Mouse (Mus musculus) intestine, embryonic 14.5 days (tissue): Measurements from ENCODE around the gene Tnmd. TPM values are rescaled to one million over a fixed set of nuclear protein-coding genes. Genes with fewer than 3 reads are reported as not detected.
A peak's percentile ranks its signal among the peaks of the same experiment; 100 is the strongest.

ENCODE experiments used
- ATAC-seq: fragments of 200-750 bp; cut with Nextera tagmentation; replicated peaks from 2 replicates; pipeline ENCODE4 v1.8.0; 2017; ENCODE audit warnings: low read depth, moderate number of reproducible peaks, moderate TSS enrichment, moderate library complexity; ENCODE audit not compliant: low FRiP score, low TSS enrichment
- DNase-seq: peaks from one replicate; pipeline ENCODE4 v3.0.0-alpha.2; 2018; ENCODE audit warnings: low spot score
- H3K27ac ChIP-seq: fragments of 300-500 bp; sonication (generic); 2 replicates; pipeline ENCODE4 v1.5.1; 2014; ENCODE audit warnings: low read depth, mild to moderate bottlenecking, control low read depth
- H3K27me3 ChIP-seq: fragments of 300-500 bp; sonication (generic); replicated peaks from 2 replicates; pipeline ENCODE4 v1.6.1; 2014; ENCODE audit warnings: low read length, control low read depth; ENCODE audit not compliant: control insufficient read depth, insufficient read depth
- H3K36me3 ChIP-seq: fragments of 300-500 bp; sonication (generic); 2 replicates; pipeline ENCODE4 v1.6.1; 2014; ENCODE audit warnings: low read length, control low read depth; ENCODE audit not compliant: control insufficient read depth, insufficient read depth
- H3K4me1 ChIP-seq: fragments of 300-500 bp; sonication (generic); replicated peaks from 2 replicates; pipeline ENCODE4 v1.6.1; 2014; ENCODE audit warnings: low read length, control low read depth, mixed read lengths; ENCODE audit not compliant: control insufficient read depth, insufficient read depth
- H3K4me2 ChIP-seq: fragments of 300-500 bp; sonication (generic); 2 replicates; pipeline ENCODE4 v1.6.1; 2014; ENCODE audit warnings: low read length
- H3K4me3 ChIP-seq: fragments of 300-500 bp; sonication (generic); 2 replicates; pipeline ENCODE4 v1.5.1; 2014; ENCODE audit warnings: low read depth, low read length, control low read depth, mixed read lengths
- H3K9ac ChIP-seq: fragments of 300-500 bp; sonication (generic); 2 replicates; pipeline ENCODE4 v1.6.1; 2014; ENCODE audit warnings: mild to moderate bottlenecking, low read length
- H3K9me3 ChIP-seq: fragments of 300-500 bp; sonication (generic); 2 replicates; pipeline ENCODE4 v1.6.1; 2016; ENCODE audit warnings: low read length, control low read depth; ENCODE audit not compliant: control insufficient read depth
- WGBS: fragments of 180-500 bp; shearing (Covaris S2); extraction: QIAGEN DNeasy Blood & Tissue Kit; methylation state at CpG from one replicate; pipeline ENCODE4 v1.1.7; 2014; 5-methylcytosine and 5-hydroxymethylcytosine counted together
- polyA plus RNA-seq: library from polyadenylated mRNA; unstranded; fragments of >200 nt; fragmentation: Nextera tagmentation; extraction: Ambion mirVana; gene quantifications from 2 replicates; pipeline ENCODE4 v1.2.1, GENCODE M21; 2014

Gene Tnmd
- polyA plus RNA-seq, 1 experiment from 2014 or later = 2.5 TPM

DNA sequence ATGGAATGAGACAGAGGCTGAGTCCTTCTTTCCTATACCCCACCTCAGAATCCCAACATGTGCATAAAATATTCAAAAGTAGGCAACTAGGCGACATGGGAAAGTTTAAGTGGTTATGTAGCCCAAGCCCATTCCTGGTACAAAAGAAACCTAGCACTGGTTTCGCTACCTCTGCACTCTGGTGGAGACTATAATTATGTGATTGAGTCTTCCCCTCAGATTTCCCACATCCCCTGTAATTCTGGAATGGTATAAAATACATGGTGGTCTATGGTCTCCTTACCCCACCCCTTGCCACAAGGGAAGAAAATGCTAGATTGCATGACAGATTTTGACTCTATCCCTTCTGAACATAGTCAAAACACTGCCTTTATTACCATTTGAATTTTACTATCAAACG lies 62.2 kb downstream of the Tnmd start:
- Histone ChIP-seq H3K9ac (no peak overlapping the region), H3K4me3 (no peak overlapping the region), H3K36me3 (no peaks in the 10 kb centered on the region), H3K27me3 (no peaks in the 10 kb centered on the region), H3K4me2 (no peak overlapping the region), H3K27ac (no peak overlapping the region; the same call in 1 of the 2 replicates), H3K9me3 (no peaks in the 10 kb centered on the region), H3K4me1 (no peaks in the 10 kb centered on the region)
- WGBS = 76% methylated on average over 3 of the region's 3 CpGs
- no peak for DNase-seq
- ATAC-seq = no peak

DNA sequence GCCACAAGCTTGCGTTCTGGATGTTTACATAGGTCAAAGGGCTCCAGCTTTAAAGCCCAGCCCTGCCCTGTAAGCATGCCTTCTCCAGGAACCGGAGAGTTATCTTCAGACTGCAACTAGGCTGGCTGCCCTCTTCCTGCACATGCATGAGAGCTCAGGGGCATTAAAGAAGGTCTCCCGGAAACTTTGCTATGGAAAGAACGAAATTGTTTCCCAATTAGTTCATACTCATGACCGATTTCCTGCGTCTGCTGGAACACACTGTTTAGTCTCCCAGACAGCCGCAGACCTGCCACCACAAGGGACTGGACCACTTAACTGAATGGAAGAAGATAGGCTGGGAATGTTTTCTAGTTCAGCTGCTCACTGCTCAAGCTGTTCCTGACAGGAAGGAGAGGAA lies 63.4 kb downstream of the Tnmd start:
- Histone ChIP-seq H3K36me3 (no peaks in the 10 kb centered on the region), H3K27me3 (no peaks in the 10 kb centered on the region), H3K9ac (no peak overlapping the region), H3K9me3 (no peaks in the 10 kb centered on the region), H3K4me3 (no peak overlapping the region), H3K27ac (peak overlapping the region; percentile 27; the same call in 1 of the 2 replicates), H3K4me1 (no peaks in the 10 kb centered on the region), H3K4me2 (no peak overlapping the region)
- ATAC-seq (no peak), DNase-seq (no peak)
- WGBS = 25% methylated on average over 7 of the region's 7 CpGs

Other genes with a start within 250 kb of the Tnmd start
- 2.0 and 3.0 TPM in 2 replicates for gene Pcdh19, start 162.0 kb upstream of the Tnmd start, polyA plus RNA-seq
- gene Tspan6, start 47.4 kb downstream of the Tnmd start, polyA plus RNA-seq = 127 and 144 TPM in 2 replicates
- gene Srpx2, start 57.4 kb downstream of the Tnmd start, polyA plus RNA-seq = 10.2 and 10.9 TPM in 2 replicates
- gene Sytl4, start 130.8 kb downstream of the Tnmd start, polyA plus RNA-seq = 2.7 and 3.4 TPM in 2 replicates
- 50.9 and 53.5 TPM in 2 replicates for gene Cstf2, start 208.2 kb downstream of the Tnmd start, polyA plus RNA-seq